Mouse (Mus musculus): ENCODE measurements around the gene Matn4.

DNA sequence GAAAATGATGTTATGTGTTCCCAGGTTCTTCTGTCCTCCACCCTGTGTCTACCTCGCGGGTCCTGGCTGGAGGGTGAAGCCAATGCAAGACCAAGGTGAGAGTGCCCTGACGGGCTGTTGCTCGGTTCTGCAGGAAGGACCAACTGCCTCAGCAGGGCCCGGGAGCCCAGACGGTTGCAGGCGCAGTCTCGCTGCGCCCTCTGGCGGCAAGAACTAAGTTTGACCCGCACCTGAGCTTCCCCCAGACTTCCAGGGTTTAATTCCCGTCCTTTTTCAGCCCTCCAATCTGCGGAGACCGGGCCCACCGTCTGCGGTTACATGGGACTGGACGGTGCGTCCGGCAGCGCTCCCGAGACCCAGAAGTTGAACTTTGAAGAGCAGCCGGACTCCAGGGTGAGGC lies 2.7 kb upstream of the Matn4 start:
- TF ChIP-seq CTCF (IDR thresholded peaks at IDR 0.05; ENCODE audit: low read depth, low read length) (peak; percentile 93), POLR2A (IDR thresholded peaks at IDR 0.05; ENCODE audit: extremely low read depth, insufficient read depth, low read length) (no peak)
